Mouse (Mus musculus) macrophage (primary cell): ENCODE data around the gene Gm39566. TPM values are rescaled to one million over a fixed set of nuclear protein-coding genes. Genes with fewer than 3 reads are reported as not detected.

Experiments used
- H3K27ac ChIP-seq: fragments of 350-480 bp; formaldehyde crosslinking; 2 replicates; pipeline ENCODE4 v1.9.0; 2021
- H3K36me3 ChIP-seq: fragments of 350-480 bp; formaldehyde crosslinking; 2 replicates; pipeline ENCODE4 v1.9.0; 2021; ENCODE audit errors: inconsistent target
- H3K4me3 ChIP-seq: fragments of 350-480 bp; formaldehyde crosslinking; 2 replicates; pipeline ENCODE4 v1.9.0; 2021; ENCODE audit errors: inconsistent target
- H3K79me2 ChIP-seq: fragments of 350-480 bp; formaldehyde crosslinking; 2 replicates; pipeline ENCODE4 v1.9.0; 2021; ENCODE audit errors: inconsistent target
- WGBS: methylation state at CpG from one replicate; pipeline ENCODE4 v1.1.7; 2026; ENCODE audit warnings: inconsistent platforms; ENCODE audit not compliant: missing documents; 5-methylcytosine and 5-hydroxymethylcytosine counted together
- polyA plus RNA-seq: library from polyadenylated mRNA; stranded (reverse); fragments of 250-400 nt; gene quantifications from 3 replicates; pipeline ENCODE4 v1.2.4, GENCODE M21; 2018; ENCODE audit warnings: inconsistent platforms

Gene Gm39566
- polyA plus RNA-seq, 1 experiment from 2014 or later = not detected

DNA sequence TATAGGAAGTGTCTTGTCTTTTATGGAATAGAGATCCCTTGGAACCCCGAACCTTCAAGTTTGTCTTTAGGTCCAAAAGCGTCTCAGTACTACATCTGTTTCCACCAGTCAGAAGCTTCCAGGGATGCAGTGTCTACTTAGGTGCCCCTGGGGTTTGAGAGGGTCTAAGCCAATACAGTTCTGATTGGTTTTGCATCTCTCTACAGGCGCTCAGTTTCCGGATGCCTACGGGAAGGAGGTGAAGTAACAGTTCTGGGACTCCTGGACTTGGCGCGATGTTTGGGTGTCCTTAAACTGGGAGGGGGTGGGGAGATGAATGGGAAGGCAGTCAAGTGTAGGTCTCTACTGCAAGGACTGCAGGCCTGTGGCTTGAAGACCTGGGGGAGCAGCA lies 23.6 kb upstream of the Gm39566 start:
- WGBS = 8% methylated on average over 7 of the region's 7 CpGs
- H3K4me3 ChIP-seq = peak overlapping the region; percentile 88
- H3K79me2 ChIP-seq = peaks cover 14% of the 10 kb centered on the region
- H3K27ac ChIP-seq = peak overlapping the region; percentile 78
- no peaks in the 10 kb centered on the region for H3K36me3 ChIP-seq

DNA sequence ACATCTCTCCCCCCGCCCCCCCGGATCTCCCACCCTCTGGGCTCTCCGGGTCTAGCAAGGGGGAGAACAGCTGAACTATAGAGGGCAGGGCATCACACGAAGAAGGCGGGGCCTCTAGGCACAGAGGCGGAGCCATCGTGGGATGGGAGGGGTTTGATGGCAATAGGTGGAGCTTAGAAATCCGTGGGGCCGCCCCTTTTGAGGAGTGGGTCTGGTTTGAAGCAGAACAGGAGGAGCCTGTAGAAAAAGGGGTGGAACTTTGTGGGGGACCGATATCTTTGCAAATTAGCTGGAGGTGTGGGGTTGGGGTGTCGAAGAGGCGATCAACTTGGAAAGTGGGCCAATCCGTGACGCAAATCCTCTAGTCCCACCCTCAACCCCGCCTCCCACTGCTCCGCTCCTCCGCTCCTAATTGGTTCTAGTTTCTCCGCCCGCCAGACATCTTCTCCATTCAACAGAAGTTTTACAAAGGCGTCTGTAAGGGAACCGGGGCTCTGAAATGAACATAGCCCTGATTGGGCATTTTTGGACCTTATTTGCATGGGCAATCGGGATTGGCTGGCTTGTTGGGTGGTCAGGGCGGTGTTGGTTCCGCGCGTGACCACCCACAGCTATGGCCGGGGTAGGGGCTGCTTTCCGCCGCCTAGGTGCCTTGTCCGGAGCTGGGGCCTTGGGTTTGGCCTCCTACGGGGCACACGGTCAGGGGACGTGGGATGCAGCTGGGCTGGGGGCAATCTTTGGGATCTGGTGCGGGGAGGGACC lies 23.0 kb upstream of the Gm39566 start, which contains the start of gene Tmem256:
Gene Tmem256 (plus strand): TSS at position 563 of the 762 bp plus-strand sequence.
- Histone ChIP-seq H3K27ac (peak within 1 kb of the TSS; percentile 78), H3K79me2 (peaks cover 14% of the 10 kb centered on the region), H3K4me3 (peak within 1 kb of the TSS; percentile 88), H3K36me3 (no peaks in the 10 kb centered on the region)
- WGBS = 1% methylated on average over 32 of the region's 34 CpGs

DNA sequence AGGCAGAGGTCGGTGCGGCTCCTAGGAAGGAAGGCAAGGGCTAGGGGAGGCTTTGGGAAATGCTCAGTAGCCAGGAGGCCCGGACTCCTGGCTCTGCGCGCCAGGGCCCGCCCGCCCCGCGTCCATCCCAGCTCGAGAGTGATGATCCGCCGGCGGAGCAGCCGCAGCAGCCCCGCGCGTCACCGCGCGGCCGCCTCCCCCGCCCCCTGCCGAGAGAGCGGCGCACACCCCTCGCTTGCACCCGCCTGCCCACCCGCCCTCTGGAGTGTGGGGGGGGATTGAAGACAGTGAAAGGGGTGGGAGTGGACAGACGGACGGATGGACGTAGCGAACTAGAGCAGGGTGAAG lies 22.5 kb upstream of the Gm39566 start, which contains the start of gene Nlgn2:
Gene Nlgn2 (minus strand): TSS at position 181 of the 348 bp plus-strand sequence.
- Histone ChIP-seq H3K4me3 (peak within 1 kb of the TSS; percentile 88), H3K79me2 (peaks cover 14% of the 10 kb centered on the region), H3K27ac (peak within 1 kb of the TSS; percentile 78), H3K36me3 (no peaks in the 10 kb centered on the region)
- 0% methylated on average over 27 of the region's 32 CpGs for whole genome bisulfite sequencing

- peaks cover 14% of the 10 kb centered on the region for H3K79me2 ChIP-seq
- no peak overlapping the region for H3K27ac ChIP-seq
- 7% methylated on average over 50 of the region's 52 CpGs for WGBS
- H3K36me3 ChIP-seq = no peaks in the 10 kb centered on the region
- H3K4me3 ChIP-seq = peak overlapping the region; percentile 88
Observed at GRCm38 (mm10) chr11:69836703-69837576, 21.8 kb upstream of the Gm39566 start.

DNA sequence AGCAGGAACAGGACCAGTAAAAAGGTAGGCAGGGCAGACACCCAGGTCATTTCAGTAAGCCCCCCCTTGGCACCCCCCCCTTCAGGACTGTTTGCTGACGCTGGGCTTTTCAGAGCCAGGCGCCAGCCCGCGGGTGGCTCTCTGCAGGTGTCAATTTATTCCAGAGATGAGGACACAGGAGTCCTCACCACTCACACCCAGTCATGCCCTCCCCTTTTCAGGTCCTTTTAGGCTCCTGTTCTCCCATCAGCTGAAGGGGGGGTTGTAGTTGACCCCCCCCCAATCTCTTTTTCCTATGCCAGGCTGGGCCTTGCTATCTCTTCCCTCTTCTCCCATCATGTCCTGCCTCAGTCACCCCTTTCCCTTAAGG lies 20.9 kb upstream of the Gm39566 start:
- H3K4me3 ChIP-seq = no peak overlapping the region
- no peaks in the 10 kb centered on the region for H3K36me3 ChIP-seq
- peaks cover 14% of the 10 kb centered on the region for H3K79me2 ChIP-seq
- no peak overlapping the region for H3K27ac ChIP-seq
- 69% methylated on average over 3 of the region's 4 CpGs for WGBS

DNA sequence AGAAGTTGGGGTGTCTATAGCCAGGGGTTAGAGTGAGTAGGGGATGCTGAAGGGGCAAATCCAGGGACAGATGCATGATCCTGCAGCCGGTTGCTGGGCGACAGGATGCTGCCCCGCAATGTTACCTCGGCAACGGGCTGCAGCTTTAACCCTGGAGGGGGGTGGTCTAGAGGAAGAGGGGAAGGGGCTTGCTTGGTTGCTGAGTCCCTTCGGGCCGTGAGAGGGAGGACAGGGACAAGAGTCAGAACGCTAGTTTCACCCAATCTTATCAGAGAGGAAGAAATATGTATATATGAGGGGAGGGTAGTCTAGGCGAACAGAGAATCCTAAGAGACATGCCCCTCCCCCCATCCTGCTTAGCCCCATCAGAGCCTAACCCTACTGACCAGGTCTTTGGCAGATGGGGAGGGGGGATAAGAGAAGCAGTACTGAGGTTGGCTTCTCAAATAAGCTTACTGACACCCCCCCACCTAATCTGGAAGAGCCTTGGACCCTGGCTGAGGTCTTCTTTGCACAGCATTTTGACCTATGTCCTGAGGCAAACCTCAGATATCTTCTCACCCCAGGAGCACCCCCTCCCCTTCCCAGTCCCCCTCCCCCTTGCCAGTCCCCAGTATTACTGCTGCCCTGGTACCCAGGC lies 20.3 kb upstream of the Gm39566 start:
- Histone ChIP-seq H3K36me3 (no peaks in the 10 kb centered on the region), H3K79me2 (peaks cover 14% of the 10 kb centered on the region), H3K4me3 (no peak overlapping the region), H3K27ac (no peak overlapping the region)
- WGBS = 88% methylated on average over 9 of the region's 9 CpGs

GRCm38 (mm10) chr11:69834001-69834549 lies 19.0 kb upstream of the Gm39566 start:
- Histone ChIP-seq H3K27ac (no peak overlapping the region), H3K4me3 (no peak overlapping the region)

GRCm38 (mm10) chr11:69833554-69833953 lies 18.5 kb upstream of the Gm39566 start:
- no peak overlapping the region for H3K27ac ChIP-seq
- 44% methylated on average over 7 of the region's 8 CpGs for WGBS
- H3K4me3 ChIP-seq = no peak overlapping the region

More at GRCm38 (mm10) chr11:69834001-69834549, 19.0 kb upstream of the Gm39566 start:
- WGBS = 11% methylated on average over 41 of the region's 48 CpGs
- H3K36me3 ChIP-seq = no peaks in the 10 kb centered on the region
- peaks cover 6% of the 10 kb centered on the region for H3K79me2 ChIP-seq

DNA sequence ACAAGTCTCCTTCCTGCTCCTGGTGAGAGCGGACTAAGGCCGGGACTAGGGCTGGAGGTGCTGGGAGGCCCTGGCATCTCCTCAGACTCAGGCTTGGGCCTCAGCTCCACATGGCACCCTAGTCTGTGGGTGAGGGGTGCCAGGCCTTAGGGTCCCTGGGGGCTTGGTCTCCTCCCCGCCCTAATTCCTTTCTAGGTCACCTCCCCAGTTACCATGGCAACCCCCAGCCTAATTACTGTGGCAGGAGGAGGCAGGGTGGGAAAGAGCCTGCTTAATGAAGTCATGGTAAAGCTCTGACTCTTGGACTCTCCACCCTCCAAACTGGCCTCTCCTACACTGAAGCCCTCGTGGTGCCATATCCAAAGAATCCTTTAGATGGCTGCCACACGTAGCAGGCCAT lies 13.7 kb upstream of the Gm39566 start:
- 87% methylated on average over 5 of the region's 5 CpGs for WGBS
- Histone ChIP-seq H3K27ac (no peak overlapping the region), H3K79me2 (no peaks in the 10 kb centered on the region), H3K36me3 (no peaks in the 10 kb centered on the region), H3K4me3 (no peak overlapping the region)

More at GRCm38 (mm10) chr11:69833554-69833953, 18.5 kb upstream of the Gm39566 start:
- Histone ChIP-seq H3K36me3 (no peaks in the 10 kb centered on the region), H3K79me2 (peaks cover under 1% of the 10 kb centered on the region; the same call in 1 of the 2 replicates)

DNA sequence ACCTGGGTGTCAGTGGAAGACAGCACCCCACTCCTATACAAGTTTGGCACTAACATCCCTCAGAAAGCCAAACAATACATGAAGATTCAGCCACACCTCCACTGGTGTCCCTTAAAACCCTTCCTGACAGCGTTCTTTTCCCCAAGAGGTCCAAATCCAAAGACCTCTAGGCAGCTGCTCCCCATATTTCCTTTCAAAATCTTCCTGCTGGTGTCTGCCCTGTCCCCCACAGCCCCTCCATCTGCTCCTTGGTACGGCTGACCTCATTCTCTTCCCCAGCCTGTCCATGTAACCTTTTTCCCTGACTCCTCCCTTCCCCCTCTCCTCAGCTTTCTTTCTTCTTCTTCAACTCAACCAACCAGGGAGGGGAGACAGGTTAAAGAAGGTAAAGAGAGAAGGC lies 8.4 kb upstream of the Gm39566 start:
- no peaks in the 10 kb centered on the region for H3K79me2 ChIP-seq
- no peak overlapping the region for H3K27ac ChIP-seq
- no peak overlapping the region for H3K4me3 ChIP-seq
- no peaks in the 10 kb centered on the region for H3K36me3 ChIP-seq
- 93% methylated on average over 2 of the region's 2 CpGs for WGBS

GRCm38 (mm10) chr11:69822080-69822479 lies 7.0 kb upstream of the Gm39566 start, which contains the start of gene Spem1:
Gene Spem1, minus strand, starts transcription at chr11:69822180.
- Histone ChIP-seq H3K36me3 (no peaks in the 10 kb centered on the region), H3K79me2 (no peaks in the 10 kb centered on the region), H3K27ac (no peak within 1 kb of the TSS), H3K4me3 (no peak within 1 kb of the TSS)
- WGBS = 84% methylated on average over 3 of the region's 3 CpGs

DNA sequence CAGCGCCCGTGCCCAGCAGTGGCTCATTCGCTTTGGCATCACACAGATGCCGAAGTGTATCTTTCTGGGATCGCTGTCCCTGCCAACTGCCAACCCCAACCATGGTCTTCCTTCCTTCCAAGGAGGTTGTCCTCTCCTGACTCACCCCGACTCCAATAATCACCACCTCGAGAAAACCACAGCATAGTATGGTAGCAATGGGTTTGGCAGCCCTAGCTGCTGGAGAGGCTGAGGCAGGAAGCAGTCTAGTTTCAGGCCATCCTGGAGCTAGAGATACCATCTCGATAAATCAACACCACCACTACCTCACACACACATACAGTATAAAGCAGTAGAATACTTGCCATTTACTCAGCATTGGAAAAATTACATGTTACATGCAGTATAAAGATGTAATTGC lies 3.8 kb upstream of the Gm39566 start:
- Histone ChIP-seq H3K4me3 (no peak overlapping the region), H3K79me2 (no peaks in the 10 kb centered on the region), H3K27ac (no peak overlapping the region), H3K36me3 (no peaks in the 10 kb centered on the region)
- 51% methylated on average over 8 of the region's 8 CpGs for WGBS

DNA sequence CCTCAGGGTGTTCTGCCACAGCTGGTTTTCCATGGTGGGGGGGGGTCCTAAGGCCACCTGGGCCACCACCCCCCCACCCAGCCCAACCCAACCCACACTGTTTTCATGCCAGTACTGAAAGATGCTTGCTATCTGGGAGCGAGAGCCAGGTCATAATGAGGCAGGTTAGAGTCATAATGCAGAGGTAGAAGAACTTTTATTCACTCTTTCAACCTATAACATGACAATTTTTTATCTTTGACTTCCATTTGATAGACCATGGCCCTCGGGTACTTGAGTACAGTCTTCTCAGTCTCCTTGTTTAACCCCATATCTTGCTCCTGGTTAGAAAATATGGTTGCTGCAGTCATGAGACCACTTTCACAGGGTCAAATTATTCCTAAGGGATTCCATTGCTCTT lies 3.3 kb upstream of the Gm39566 start, which contains the start of gene Spem2:
Gene Spem2 (minus strand): TSS at position 101 of the 400 bp plus-strand sequence.
- Histone ChIP-seq H3K79me2 (no peaks in the 10 kb centered on the region), H3K36me3 (no peaks in the 10 kb centered on the region), H3K27ac (no peak within 1 kb of the TSS), H3K4me3 (no peak within 1 kb of the TSS)
- WGBS = 92% methylated on average over 2 of the region's 2 CpGs

DNA sequence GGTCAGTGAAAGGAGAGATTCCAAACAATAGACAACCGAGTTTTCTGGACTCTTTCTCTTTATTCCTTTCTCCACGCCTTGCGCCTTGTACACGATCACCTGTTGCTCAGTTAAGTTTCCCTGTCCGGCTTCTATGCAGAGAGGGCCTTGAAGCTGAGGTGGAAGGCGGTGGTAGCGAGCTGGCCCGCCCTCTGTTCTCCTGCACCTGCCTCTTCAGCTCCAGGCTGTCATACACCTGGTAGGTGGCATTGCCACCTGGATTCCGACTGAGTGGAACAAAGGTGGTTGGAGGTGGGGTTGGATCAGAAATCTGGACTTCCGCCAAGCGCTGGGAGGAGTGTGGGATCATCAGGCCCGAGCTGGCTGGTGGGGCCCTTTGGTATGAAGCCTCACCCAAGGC lies 1.4 kb upstream of the Gm39566 start:
- Histone ChIP-seq H3K4me3 (no peak overlapping the region), H3K27ac (no peak overlapping the region), H3K36me3 (no peaks in the 10 kb centered on the region), H3K79me2 (no peaks in the 10 kb centered on the region)
- 95% methylated on average over 8 of the region's 12 CpGs for WGBS
